Mouse (Mus musculus) cerebellum, postnatal 4 days (tissue): Measurements from ENCODE around the gene Far2.

Experiments
- DNase-seq, 2 experiments: peaks; one replicate each; pipeline ENCODE4 v3.0.0; 2022; ENCODE audit warnings: low spot score in 2 of 2, mixed read lengths in 1 of 2

The Far2 gene

GRCm38 (mm10) chr6:148046881-148047649 lies at the start of gene Far2:
Far2 (plus strand) TSS chr6:148047259.
- DNase-seq, result peak in 1 of 2 experiments; percentile 24

DNA sequence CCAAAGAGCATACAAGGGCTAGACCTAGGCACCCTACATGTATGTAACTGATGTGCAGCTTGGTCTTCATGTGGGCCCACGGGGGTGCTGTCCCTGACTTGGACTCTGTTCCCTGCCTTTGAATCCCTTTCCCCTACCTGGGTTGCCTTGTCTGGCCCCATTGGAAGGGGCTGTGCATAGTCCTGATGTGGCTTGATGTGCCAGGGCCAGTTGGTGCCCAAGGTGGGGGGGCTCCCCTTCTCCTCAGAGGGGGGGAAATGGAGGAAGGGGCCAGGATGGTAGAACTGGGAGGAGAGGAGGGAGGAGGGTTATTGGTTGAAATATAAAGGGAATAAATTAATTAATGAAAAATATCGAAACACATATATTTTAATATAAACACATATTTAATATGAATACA lies 46.6 kb upstream of the Far2 start:
- no peak for DNase-seq

GRCm38 (mm10) chr6:148001071-148001470 lies 46.0 kb upstream of the Far2 start:
- DNase-seq, result no peak

- no peak for DNase-seq
Observed at GRCm38 (mm10) chr6:148006118-148006837, 40.8 kb upstream of the Far2 start.

DNA sequence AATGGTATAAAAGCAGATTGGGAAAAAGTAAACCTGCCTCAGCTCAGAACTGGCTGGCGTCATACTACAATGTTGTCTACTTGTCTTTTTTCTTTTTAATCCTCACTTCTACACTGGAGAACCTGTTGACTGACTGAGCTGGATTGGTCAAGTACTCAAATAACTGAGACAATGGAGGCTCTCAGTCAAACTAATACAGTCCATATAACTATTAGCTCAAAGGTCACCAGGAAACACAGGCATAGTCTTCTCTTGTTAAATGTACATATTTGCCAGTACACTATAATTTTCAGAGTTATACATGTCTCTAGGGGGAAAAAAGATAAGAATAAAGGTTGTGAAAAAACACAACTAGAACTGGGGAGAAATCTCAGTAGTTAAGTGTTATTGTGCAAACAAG lies 6.3 kb upstream of the Far2 start:
- no peak for DNase-seq

DNA sequence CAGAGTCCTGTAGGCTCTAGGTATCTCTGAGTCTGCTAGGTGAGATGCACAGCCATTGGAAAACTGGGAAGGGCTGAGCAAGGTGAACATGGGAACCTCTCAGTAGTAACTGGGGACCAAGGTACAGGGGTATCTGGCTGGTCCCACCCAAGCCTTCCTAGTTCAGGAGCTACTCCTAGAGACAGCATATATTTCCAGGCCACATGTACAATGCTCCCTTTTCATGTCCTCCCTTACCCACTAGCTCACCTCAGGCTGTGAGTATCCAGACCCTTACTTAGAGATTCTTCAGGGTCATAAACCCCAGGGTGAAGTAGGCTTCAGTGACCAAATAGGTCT lies 560 bp downstream of the Far2 start:
- DNase-seq, result no peak

- DNase-seq, result no peak
Observed at GRCm38 (mm10) chr6:148063131-148063530, 16.1 kb downstream of the Far2 start.

DNA sequence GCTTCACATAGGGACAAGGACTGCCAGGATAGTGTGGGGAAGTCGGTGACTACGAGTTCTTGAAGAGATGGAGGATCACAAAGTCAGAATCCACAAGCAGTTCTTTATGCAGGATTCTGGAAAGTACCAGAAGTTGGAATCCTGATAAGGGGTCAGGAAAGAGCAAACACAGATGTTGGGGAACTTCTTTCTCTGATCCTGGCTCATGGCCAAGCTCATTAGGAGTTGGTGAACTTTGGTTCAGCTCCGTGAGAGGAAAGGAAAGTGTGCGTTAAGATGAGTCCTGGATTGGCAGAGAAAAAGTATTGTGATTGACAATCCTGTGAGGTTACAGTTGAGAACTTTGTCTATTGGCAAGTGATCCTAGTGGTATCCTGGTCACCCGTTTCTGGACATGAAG lies 19.2 kb downstream of the Far2 start:
- DNase-seq, result no peak

GRCm38 (mm10) chr6:148068786-148069185 lies 21.7 kb downstream of the Far2 start:
- no peak for DNase-seq

DNA sequence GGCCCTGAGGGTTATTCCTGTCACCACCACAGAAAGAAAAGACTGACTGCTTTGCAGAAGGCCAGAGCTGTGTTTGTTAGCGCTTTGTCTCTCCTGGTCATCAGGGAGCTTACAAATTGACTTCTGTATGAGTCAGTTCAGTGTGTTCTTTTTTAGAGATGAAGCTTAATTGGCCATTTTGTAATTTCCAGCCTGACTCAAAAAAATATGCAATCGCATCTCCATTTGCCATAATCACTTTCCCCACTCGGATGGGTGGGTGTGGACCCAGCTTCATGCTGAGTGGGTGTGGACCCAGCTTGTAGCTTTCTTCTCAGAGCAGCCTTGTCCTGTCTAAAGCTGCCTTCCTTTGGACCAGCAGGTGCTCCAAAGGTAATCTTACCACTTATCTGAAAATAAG lies 26.5 kb downstream of the Far2 start:
- no peak for DNase-seq

GRCm38 (mm10) chr6:148074211-148074864 lies 27.3 kb downstream of the Far2 start:
- DNase-seq, result no peak

DNA sequence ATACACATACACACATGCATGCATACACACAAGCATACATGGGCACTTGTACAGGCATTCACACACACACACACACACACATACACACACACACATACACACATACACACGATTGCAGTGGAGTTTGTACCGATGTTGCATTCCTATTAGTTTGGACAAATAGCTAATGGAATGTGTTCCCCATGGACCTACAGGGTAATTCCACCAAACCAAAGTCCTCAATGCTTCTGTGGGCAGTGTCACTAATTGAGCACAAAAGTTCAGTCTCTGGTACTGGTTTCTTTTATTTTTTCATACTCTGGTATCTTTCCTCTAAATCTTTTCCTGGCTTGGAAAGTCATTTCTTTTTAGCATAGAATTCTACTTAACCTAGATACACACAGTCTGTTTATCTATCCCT lies 36.8 kb downstream of the Far2 start:
- no peak for DNase-seq

DNA sequence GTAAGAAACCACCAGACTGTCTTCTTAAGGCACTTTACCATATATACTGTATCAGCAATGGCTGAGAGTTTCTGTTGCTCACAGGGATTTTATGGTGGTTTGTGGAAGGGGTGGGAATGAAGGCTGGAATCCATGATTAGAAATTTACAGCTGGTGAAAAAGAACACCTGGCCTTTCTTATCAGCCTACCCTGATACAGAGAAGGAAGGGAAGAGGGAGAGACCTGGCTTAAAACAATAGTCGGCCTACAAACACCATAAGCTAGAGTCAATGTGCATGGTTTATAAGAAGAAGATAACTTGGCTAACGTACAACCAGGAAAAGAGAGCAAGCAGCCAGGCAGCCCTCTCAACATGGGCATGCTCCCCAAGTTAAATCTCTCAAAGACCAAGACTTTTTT lies 37.3 kb downstream of the Far2 start:
- DNase-seq, result no peak

- DNase-seq, result no peak
Observed at GRCm38 (mm10) chr6:148097039-148097438, 50.0 kb downstream of the Far2 start.

GRCm38 (mm10) chr6:148101977-148102376 lies 54.9 kb downstream of the Far2 start:
- DNase-seq, result no peak

GRCm38 (mm10) chr6:148102434-148102833 lies 55.4 kb downstream of the Far2 start:
- no peak for DNase-seq

DNA sequence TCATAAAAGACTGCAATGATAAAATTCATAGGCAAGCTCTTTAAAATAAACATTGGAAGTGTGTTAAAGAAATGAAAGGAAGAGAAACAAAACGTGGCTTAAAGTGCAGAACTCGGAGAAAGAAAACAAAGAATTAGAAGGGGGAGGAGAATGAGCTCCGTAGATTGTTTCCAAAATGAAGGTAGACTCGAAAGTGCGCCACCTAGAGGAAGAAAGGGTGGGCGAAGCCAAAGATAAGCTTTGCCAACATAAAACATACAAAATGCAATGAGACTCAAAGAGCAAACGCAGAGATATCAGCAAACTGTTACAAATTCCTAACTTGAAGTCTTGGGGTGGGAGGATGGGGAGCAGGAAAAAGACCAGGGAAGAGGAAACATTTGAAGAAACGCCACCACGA lies 57.2 kb downstream of the Far2 start:
- peak in 1 of 2 experiments; percentile 15 for DNase-seq

DNA sequence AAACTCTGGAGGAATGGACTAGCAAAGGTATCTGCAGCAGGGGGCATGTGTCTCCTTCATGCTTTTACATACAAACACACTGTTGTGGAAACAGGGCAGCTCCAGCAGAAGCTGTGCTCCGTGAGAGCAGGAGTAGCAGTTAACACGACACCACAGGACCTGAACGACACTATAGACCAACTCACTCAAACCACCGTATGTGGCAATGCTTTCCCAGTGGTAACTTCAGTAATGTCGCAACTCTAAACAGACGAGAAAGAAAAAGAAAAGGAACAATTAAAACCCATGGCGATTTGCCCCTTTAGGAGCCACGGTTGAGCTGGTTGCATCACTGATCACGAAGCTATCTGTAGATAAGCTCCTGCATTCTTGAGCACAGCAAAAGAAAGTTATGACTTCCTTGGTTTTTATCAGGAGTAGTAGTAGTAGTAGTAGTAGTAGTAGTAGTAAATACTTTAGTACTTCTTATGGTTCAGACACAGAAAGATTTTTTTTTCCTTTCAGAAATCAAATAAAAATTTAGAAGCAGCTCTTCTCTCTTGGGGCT lies 58.7 kb downstream of the Far2 start:
- no peak for DNase-seq

DNA sequence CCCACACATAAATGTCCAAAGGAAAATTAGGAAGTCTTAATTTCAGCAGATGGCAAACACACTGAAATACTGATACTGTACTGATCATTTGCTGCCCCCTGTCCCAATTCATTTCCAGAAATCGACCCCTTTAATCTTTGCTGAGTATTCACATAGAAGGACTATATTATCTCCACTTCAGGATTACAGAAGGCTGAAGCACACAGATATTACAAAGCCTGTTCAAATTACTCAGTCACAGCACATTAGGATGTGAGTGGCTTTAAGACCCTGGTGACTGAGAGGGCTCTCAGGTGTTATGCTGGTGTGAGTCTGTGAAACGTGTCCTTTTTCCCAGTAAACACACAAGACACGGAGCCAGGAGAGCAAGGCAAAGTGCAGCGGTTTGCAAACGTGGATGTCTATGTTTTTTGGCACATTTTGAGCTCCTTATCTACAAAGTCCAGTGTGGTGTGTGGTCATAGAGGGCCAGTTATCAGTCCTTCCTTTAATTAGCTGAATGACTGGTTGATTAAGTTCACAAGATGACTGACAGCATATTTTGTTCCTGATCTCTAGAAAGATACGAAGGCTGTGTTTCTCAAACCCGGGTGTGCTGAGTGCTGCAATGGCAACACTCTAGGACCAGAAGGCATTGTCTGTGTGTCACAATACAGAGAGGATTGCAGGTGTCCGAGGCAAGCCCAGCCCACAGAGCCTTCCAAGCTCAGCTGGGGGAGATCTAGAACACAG lies 61.8 kb downstream of the Far2 start:
- no peak for DNase-seq

DNA sequence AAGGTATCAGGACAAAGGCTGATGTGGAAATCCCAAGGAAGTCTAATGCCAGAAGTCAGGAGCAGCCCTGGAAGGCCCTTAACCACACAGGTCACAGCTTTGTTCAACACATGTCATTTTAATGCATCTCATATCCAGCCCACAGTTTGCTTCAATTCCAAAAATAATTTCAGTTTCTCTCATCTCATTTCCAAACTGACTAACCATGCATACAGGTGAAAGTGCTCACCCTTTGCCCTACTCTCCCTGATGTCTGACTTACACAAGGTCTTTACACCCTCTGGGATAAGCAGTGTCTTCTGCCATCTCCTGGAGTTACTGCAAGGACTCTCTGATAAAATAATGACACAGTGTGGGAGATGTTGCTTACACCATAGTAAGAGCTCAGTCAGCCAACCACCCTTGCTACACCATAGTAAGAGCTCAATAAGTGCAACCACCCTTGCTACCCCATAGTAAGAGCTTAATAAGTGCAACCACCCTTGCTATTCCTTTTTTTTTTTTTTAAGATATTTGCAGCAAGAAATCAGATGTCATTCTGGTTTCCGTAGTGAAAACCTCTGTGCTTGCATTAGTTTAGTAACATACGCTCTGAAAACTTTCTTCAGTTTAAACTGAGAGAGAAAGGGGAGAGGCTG lies 64.1 kb downstream of the Far2 start:
- no peak for DNase-seq

- no peak for DNase-seq
Observed at GRCm38 (mm10) chr6:148116371-148116770, 69.3 kb downstream of the Far2 start.
